Mouse (Mus musculus): ENCODE results near the gene Gm10803. TPM values are rescaled to one million over a fixed set of nuclear protein-coding genes. Genes with fewer than 3 reads are reported as not detected.

Gm10803 gene
- not detected for polyA plus RNA-seq (2017; shearing (Covaris generic))

GRCm38 (mm10) chr2:93560268-93560667 lies at the start of gene Gm10803:
Gene Gm10803, plus strand, starts transcription at chr2:93560568.

Other genes with a start within 250 kb of the Gm10803 start
- gene Tspan18, start 226.1 kb upstream of the Gm10803 start, polyA plus RNA-seq (2017; shearing (Covaris generic)): under 1 TPM in 1 of 2 experiments, not detected in 1; 0.49 TPM
- 100 to 1,000 TPM; 820 to 887 TPM for gene Cd82, start 97.4 kb upstream of the Gm10803 start, polyA plus RNA-seq (2017; shearing (Covaris generic))
- under 1 TPM; 0.14 to 0.54 TPM for gene Alx4, start 81.8 kb downstream of the Gm10803 start, polyA plus RNA-seq (2017; shearing (Covaris generic))